Mouse (Mus musculus): Measurements from ENCODE around the gene Gab2. TPM values are rescaled to one million over a fixed set of nuclear protein-coding genes. Genes with fewer than 3 reads are reported as not detected.
"Not testable (repeated sequence)": the region's sequence is repeated elsewhere in the genome, so short reads cannot be mapped to it uniquely, and the experiment has no call there.

Gene Gab2
- polyA plus RNA-seq, 3 experiments from 2014 or later, result 0.25 TPM; not detected in 2

DNA sequence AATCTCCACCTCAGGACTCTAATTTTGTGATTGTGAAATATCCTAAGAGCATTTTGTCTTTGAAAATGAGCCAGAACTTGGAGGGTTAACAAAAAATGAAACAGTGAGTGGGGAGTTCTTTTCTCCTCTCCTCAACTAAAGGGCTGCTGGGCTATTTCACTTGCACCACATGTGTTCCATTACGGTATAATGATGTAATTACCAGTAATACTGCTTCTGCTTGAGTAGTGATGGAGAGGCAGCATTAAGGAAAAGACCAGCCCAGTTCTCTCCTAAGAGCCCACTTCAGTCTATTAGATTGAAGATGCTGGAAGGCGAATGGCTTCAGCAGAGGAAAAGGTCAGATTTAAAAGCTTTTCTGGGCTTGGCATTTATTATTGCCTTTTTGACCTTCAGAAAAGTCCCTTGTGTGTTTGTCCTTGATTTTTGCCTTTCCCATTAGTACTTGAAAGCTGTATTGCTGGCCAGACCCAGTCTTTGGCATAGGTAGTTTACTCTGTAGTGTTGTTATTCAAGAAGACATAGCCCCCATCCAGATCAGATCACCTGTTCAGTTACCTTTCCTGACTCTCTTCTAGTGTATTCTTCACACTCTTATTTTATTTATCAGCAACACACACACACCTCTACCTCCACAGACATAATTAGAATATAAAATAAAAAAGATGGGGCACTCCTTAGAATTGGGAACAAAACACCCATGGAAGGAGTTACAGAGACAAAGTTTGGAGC, 69.9 kb downstream of the Gab2 start:
- ATAC-seq, result no peak

DNA sequence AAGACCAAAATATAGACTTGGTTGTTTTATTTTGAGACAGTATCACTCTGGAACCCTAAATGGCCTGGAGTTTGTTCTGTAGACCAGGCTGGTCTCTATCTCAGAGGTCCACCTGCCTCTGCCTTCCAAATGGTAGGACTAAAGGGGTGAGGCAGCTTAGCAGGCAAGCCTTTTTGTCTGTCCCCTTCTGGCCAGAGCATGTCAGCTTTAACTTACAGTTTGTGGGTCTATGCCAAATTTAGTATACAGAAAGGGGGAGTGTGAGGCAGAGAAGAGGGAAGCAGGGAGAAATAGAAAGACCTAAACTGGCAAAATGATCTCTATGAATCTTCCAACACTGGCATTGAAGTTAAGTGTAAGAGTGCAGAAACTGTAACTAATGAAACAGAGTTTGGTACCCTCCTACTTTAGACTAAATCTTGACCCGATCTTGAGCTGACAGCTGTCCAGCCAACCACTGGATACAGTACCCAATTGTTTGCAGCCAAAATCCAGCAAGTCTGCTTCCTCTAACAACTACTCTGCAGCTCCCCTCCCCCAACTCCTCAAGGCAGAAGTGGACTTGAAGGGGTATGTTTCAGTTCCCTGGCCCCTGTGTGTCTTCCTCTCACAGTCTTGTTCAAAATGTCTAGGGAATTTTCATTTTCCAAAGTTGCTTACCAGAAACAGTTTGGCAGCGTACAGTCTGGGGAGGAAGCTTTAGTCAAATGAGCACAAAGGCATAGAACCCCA, 73.5 kb downstream of the Gab2 start:
- no peak for ATAC-seq

DNA sequence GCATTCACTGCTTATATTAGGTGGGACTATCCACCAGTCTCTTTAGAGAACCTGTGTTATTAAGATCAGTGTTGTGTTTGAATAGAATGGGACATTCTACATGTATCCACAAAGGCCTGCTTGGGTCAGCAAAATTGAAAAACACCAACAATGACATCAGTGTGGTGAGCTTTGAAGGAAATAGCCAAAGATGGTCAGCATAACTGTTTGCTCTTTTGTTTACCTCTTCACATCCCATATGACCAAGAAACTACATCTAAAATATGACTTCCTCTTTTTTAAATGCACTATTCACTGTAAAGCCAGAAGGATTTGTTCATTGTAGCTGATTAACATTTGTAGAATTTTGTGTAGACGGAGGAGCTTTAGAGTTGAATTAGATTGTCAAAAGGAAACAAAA, 82.9 kb downstream of the Gab2 start:
- ATAC-seq, result no peak

DNA sequence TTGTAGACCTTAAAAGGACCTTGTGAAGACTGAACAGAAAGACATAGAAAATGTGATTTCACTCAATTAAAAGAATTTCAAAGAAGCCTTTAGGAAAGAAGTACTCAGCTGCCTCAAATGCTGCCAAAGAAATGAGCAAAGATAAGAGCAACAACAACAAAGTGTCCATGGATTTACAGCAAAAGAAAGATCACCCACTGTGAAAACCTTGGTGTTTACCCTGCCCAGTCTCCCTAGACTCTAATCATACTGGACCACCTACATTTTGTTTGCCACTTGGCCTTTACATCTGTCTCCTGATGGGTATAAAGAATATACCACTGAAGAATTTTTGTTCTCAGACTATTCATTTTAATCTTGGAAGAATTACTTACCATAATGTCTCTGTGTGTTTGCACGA, 89.7 kb downstream of the Gab2 start:
- no peak for ATAC-seq

DNA sequence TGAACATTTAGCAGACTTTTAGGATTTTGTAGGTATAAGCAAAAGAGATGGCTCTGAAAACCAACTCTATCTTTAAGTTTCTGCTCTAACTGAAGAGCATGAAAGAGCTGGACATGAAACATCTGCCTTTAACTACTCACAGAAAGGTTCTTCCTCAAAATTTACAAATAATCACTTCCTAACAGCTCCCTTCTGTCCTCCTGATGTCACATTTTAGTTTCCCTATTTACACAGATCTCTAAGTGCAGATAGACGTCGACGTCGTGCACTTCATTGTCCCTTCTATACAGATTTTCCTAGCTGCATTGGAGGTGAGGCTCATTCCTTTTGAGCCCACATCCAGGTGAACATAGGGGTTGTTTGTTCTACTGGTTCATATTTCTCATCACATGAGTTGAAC, 90.3 kb downstream of the Gab2 start:
- no peak for ATAC-seq

DNA sequence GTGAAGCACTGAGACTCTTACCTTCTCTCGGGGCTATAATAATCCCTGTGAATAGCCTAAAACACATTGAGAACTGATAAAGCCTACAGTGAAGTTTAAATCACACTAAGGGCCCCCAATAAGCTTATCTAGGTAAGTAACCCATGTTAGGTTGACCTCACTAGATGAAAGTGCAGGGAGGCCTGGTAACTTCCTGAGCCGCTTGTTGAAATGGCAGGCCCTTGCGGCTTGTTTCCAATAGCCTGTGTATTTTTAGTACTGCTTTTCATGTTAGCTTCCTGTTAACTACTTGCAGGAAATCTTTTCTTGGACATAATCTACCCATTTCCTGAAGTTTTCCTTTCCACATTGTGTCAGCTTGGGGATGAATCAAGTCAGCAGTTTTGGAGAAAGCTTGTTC, 90.7 kb downstream of the Gab2 start:
- no peak for ATAC-seq

DNA sequence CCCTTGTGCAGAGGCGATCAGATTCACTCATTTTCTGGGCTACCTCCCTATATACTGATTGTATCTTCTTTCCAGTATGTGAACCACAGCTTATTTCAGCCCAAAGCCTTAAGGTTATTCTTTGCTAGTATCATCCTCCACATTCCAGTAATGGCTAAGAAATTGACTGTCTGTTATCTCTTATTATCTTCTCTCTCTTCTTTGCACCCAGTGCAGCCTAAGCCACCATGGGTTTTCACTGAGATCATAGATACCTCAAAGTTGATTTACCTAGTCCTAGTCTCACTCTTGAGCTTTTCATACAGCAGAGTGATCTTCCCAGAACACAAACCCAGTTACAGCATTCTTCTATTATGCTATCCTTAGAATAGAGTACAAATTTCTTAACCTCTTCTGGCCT, 100.5 kb downstream of the Gab2 start:
- ATAC-seq, result no peak

DNA sequence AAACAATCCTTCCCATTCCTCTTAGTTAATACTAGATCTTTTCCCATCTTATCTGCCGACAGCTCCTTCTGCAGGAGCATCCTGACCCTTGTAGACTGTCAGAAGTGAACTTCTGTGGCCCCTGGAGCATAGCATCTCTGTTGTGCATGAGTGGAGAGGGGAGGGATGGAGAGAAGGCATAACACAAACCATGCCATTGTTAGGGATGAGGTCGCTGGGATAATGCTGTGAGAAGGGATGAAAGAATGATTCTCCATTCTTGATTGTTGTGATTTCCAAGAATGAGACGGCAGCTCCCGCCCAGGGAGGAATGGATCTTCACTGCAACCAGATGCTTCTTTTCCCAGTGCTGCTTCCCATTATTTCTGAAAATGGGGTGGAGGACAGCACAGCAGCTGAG, 102.0 kb downstream of the Gab2 start:
- ATAC-seq, result no peak

DNA sequence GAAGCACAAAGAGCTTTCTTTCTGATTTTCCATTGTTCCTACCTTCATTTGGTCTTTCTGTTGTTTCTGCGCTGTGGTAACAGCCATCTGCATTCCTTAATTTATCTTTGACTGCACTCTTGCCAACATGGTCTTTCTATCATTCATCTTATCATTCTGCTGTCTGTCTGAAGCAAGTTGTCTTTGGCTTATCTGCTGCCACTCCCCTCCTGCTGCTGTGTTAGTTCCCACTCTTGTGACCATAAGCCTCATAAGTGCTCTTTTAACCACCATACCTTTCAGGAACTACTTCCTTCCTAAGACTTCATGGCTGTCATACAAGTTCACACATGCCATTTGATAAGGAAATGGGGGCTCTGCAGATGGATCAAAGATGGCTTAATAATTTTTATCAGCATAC, 102.6 kb downstream of the Gab2 start:
- ATAC-seq, result no peak

DNA sequence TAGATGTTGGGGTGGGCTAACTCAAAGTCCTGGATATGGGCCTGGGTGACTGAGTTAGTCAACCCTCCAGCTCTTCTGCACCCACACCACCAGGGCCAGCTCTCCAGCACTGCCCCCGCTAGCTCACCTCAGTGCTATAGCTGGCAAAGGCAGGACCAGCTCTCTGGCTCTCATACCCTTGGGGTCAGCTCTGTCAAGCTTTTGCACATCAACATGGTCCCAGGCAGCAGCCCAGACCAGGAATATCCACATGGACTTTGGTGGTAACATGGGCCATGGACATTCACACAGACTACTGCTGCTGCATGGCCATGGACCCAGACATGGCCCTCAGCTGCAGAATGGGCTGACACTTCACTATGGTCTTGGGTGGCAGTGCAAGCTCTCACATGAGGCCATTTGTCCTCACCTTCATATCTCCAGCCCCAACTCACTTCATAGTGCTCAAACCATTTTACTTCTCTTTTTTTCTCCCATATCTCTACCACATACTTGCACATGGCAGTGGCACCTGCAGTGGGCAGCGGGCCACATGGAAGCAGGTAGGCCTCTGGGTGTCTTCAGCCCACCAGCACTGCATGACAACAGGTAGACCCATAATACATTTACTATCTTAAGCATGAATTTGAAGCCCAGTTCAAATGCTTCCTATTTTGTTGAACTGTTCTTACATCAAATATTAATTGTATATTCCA, 106.1 kb downstream of the Gab2 start:
- no peak for ATAC-seq

DNA sequence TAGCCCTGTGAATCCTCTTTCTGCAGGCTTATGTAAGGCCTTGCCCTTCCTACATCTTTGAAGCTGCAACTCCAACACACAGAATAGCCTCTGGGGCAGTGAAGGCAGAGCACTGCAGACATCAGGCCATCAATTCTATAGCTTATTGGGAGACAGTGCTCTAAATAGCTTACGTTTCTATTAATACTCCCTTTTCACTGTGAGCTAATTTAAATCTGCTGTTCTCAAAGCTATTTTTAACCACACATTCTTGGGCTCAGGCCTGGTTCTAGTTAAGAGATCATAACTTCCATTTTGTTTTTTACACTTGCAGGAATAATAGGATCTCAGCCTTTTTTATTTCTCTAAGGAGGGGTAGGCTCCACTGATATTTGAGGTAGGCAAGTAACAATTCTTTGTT, 107.7 kb downstream of the Gab2 start:
- ATAC-seq, result no peak

DNA sequence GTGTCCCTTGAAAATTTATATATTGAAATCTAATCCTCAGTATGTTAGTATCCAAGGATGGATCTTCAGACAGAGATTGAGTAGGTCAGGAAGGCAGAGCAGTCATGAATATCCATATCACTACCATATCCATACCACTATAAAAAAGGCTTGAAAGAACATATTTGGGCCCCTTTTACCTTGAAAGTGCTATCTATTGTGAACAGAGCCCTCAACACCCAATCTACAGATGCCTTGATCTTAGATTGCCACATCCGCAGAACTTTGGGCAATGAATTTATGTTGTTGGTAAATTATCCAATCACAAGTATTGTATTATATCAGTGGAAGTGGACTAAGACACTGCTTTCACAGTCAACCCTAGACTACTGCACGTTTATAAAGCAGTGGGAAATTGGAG, 122.5 kb downstream of the Gab2 start:
- ATAC-seq, result no peak

DNA sequence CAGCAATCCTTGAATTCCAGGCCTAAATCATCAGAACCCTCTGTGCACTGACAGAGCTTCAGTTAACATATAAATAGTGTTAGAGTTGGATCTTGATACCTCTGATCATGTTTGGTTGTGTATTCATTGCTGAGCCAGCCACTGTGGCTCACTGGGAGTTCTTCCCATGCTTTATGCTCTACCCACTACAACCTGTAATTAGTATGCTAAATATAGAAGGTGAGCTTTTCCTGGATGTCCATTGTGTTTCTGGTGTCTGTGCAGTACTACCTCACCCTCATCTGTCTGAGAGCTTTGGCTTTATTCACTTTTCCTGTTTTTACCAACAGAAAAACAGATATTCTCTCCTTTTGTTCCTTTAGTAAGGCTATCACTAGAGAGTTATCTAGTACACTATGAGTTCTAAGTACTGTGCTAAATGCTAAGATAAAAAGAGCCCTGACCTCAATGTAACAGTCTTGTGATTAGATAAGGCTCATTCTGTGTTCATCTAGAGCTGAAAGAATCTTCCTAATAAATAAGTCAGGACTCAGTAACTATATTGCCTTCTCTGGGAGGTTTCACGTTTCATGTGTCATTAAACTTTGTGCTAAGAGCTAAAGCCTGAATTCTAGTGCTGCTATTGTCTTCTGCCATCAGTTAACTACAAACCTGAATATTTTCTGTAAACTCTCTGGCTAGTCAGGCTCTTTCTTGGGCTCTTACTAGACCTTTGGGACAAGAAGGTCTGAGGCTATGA, 127.6 kb downstream of the Gab2 start:
- ATAC-seq, result no peak

DNA sequence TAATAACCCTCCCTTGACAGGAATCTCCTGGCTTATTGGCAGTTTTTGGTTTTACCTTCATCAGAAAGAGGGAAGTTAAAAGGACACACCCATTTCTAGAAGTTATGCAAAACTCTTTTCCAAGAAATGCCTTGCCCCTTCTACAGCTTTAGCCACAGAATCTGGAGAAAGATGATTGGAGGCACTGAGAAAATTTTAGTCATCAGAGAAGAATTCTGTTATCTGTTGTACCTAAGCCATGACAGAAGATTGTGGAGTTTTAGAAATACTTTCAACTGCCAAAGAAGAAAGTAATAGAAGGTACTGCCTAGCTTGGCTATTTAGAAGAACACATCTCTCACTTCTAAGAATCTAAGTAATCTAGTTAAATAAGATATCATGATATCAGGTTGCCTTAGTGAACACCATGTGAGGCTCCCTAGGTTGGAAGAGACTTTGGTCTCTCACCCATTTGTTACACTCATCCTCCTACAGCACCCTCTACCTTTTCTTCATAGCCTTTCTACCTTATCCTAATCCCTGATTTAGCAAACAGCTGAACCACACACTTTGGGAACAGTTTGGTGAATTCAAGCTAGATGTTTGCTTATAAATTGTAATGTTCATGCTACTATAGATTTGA, 128.8 kb downstream of the Gab2 start:
- no peak for ATAC-seq

DNA sequence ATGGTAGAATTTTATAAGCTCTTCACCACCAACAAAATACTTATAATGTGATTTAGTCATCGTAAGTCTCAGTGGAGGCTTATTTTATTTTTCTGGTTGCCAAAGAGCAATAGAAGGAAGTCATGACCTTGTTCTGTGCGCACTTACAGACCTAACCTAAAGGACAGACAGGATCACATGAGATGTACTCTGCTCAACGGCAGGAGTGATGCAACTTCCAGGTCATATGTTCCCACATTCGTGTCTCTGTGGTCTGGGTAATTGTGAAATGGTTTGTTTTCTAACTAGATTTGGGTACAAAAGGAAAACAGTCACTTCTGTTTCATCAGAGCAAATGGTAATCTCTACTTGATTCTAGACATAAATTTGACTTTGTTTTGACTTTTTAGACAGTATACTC, 129.7 kb downstream of the Gab2 start:
- ATAC-seq, result no peak

DNA sequence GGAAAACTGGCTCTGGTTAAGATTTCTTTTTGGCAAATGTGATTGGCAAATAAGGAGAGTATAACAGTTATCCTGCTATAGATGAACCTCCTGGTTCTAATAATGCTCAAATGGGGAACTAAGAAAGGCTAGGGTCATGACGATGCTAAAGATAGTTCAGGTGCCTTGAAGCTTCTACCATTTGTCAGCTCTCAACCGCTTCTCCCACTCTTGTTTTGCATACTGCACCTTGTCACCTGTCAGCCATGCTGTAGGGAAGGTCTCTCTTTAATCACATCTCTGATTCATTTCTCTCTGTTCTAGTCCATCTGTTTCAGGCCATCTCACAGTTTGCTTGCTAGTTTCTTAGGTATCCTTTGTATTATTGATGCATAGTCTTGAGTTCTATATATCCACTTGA, 142.4 kb downstream of the Gab2 start:
- no peak for ATAC-seq

DNA sequence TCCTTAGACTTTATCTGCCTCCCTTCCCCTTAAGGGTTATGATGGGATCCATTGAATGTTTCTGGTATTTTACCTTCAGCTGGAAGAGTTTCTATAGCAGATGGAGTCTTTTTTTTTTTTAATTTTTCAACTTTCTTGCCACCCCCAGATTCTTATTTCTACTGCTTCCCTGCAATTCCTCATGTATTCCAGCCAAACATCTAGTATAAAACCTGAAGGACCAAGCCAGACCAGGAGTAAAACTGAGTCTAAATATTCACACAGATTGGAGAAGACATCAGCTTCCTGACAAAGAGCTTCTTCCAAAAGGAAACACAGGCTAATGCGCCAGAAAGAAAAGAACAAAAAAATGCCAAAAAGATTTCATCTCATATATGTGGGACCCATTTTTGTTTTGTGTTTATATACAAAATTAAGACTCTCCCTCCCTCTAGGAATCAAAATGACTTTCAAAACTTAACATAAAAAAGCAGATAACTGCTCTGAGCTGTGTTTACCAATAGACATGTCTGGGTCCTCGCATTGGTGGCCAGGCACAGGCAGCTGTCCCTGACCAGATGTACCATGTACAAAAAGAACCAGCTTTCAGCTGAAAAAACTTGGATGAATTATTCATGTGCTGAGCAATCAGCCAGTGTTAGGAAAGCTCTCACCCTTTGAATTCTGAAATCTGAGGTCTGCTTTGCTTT, 164.0 kb downstream of the Gab2 start:
- no peak for ATAC-seq

DNA sequence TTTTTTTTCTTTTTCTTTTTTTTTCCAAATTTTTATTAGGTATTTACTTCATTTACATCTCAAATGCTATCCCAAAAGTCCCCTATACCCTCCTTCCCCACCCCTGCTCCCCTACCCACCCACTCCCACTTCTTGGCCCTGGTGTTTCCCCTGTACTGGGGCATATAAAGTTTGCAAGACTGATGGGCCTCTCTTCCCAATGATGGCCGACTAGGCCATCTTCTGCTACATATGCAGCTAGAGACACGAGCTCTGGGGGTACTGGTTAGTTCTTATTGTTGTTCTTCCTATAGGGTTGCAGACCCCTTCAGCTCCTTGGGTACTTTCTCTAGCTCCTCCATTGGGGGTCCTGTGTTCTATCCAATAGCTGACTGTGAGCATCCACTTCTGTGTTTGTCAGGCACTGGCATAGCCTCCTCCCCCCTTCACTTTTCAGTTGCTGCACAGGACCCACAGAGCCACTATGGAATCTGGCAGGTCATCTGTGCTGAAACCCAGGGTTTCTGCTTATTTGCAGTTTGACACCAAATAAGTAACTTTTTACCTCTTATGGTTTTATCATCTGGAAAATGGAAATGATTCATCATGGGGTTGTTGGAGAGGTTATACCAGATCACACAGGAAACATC, 164.7 kb downstream of the Gab2 start:
- not testable (repeated sequence) for ATAC-seq

DNA sequence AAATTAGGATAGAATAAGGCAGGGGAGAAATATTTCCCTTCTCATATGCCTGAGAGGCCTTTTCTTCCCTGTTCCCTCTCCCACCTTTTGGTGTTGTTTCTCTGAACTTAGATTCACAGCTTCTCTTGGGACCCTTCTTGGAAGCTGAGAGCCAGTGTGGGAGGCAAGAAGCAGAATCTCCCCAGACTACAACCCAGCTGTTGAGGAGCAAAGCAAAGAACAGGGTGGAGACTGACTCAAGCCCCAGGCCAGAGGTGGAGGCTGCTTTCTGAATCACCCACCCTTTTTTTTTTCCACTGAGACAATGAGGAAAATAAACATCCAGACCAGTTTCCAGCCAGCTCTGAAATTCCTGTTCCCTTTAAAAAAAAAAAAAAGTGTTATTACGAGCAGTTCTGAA, 166.3 kb downstream of the Gab2 start:
- ATAC-seq, result no peak

DNA sequence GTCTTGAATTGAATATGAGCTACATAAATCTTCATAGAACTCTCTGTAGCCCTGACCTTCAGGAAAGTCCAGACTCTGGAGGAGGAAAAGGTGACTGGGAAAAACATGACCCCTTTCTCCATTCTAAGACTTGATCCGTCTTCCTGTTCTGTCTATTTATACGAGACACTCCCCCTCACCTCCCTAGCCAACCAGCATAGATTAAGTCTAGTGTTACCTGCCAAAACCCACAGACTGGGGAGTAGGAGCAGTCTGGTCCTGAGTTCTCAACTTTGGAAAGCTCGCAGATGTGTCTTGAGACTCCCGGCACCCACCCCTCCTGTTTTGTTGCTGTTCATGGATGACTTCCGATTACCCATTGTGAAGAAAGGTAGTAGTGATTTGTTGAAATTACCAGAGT, 166.8 kb downstream of the Gab2 start:
- no peak for ATAC-seq

DNA sequence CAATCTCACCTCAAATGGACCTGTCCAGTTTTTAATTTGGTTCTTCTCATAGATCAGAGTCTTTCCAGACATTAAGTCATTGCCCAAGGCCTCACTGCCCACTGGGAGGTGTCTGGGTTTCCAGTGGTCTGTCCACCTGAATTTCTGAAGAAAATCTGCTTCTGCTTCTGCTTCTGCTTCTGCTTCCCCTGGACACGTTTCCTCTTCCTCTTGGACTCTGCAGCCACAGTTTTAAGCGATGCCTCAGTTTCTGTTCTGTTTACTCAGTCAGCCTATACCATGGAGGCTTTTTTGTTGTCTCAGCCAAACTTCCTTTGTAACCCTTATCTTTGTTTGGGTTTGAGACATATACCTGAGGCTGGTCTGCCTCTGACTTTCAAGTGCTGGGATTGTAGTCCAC, 170.3 kb downstream of the Gab2 start:
- no peak for ATAC-seq

DNA sequence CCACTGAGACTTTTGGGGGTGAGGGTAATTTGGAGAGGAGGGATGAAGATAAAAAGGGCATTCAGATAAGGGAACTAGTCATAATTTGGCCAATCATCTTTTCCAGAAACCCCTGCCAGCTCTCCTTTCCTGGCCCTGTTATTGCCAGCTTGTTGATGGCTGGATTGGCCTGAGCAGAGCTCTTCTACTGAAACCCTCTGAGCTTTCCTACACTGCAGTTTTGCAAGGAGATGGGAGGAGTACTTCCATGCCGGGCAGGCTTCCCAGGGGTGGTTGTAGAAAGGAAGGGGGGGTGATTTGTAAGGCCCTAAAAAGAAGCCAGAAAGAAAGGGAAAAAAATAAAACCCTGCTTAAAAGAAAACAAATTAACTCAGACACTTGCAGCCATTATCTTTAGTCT, 181.2 kb downstream of the Gab2 start:
- no peak for ATAC-seq

Measured in inflammation-experienced regulatory T-cells, adult 6 months (primary cell).